Mouse (Mus musculus) spleen, adult 18-20 months (tissue): ENCODE measurements around the gene Mad2l1bp.

Experiments used
- DNase-seq, 2 experiments: peaks; one replicate each; pipeline ENCODE4 v3.0.0; 2022; ENCODE audit warnings: mixed read lengths in 2 of 2

Mad2l1bp gene

DNA sequence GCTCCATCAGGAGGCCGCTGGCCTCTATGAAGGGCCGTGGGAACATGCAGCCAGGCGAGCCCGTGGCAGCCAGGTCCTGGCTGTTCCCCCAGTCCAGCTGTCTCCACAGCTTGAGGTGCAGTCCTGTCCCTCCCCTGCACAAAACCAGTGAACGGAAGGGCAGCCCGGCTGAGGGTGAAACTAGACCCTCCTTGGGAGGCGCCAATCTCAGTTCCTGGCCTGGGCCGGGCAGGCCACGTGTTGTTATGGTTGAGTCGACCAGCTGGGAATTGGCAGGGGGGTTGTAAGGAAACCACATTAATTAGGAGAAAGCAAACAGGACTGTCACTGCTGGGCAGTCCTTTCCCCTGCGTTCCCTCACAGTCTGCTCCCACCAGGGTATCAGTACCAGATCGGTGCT lies 48.9 kb downstream of the Mad2l1bp start:
- DNase-seq, result no peak

GRCm38 (mm10) chr17:46102608-46103159 lies 50.7 kb downstream of the Mad2l1bp start:
- no peak for DNase-seq

DNA sequence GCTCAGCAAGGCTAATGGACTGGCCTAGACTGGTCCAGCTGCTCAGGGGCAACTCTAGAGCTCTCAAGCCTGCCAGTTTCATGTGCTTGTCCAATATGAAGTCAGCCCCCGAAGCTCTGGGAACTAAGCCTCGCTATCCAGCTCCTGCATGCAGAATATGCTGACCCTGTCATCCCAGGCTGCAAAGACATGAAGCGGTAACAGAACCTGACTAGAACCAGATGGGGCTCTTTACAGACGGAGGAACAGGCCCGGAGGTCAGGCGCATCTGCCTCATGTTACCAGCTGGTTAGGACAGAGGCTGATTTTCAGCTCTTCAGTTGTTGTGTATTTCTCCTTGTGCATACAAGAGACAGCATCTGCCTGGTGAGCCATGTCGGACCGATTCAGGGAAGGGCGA lies 51.4 kb downstream of the Mad2l1bp start:
- no peak for DNase-seq

- no peak for DNase-seq
Observed at GRCm38 (mm10) chr17:46098525-46098924, 54.8 kb downstream of the Mad2l1bp start.
